Mouse (Mus musculus) neural tube, embryonic 14.5 days (tissue): ENCODE measurements at regions not wholly inside any gene's neighbourhood (a gene's known extent, or its start where the extent isn't known, plus 50 kb on each side); places are given as distances from the start of the nearest gene placed in this dataset. TPM values are rescaled to one million over a fixed set of nuclear protein-coding genes. Genes with fewer than 3 reads are reported as not detected.

Source experiments
- ATAC-seq: fragments of 200-750 bp; cut with Nextera tagmentation; 2 replicates; pipeline ENCODE4 v1.8.0; 2017; ENCODE audit warnings: low read depth, mild to moderate bottlenecking, moderate TSS enrichment, moderate library complexity
- H3K27ac ChIP-seq: fragments of 300-500 bp; sonication (generic); 2 replicates; pipeline ENCODE4 v1.5.1; 2014; ENCODE audit warnings: low read depth, mild to moderate bottlenecking, control low read depth, low read length, moderate library complexity, mixed read lengths
- H3K27me3 ChIP-seq: fragments of 300-500 bp; sonication (generic); 2 replicates; pipeline ENCODE4 v1.6.1; 2014; ENCODE audit warnings: low read length; ENCODE audit not compliant: control insufficient read depth, insufficient read depth
- H3K36me3 ChIP-seq: fragments of 300-500 bp; sonication (generic); 2 replicates; pipeline ENCODE4 v1.6.1; 2014; ENCODE audit warnings: low read length, mixed read lengths; ENCODE audit not compliant: control insufficient read depth, insufficient read depth
- H3K4me1 ChIP-seq: fragments of 300-500 bp; sonication (generic); 2 replicates; pipeline ENCODE4 v1.6.1; 2014; ENCODE audit warnings: low read length; ENCODE audit not compliant: control insufficient read depth, insufficient read depth
- H3K4me2 ChIP-seq: fragments of 300-500 bp; sonication (generic); 2 replicates; pipeline ENCODE4 v1.6.1; 2014; ENCODE audit warnings: mild to moderate bottlenecking, low read depth, low read length, control low read depth
- H3K4me3 ChIP-seq: fragments of 300-500 bp; sonication (generic); 2 replicates; pipeline ENCODE4 v1.5.1; 2014; ENCODE audit warnings: low read depth, low read length, control low read depth, mixed read lengths
- H3K9ac ChIP-seq: fragments of 300-500 bp; sonication (generic); replicated peaks from 2 replicates; pipeline ENCODE4 v1.6.1; 2014; ENCODE audit warnings: low read depth, mild to moderate bottlenecking, control low read depth, low read length, mixed read lengths
- H3K9me3 ChIP-seq: fragments of 300-500 bp; sonication (generic); 2 replicates; pipeline ENCODE4 v1.6.1; 2016; ENCODE audit warnings: low read length; ENCODE audit not compliant: control insufficient read depth
- WGBS: fragments of 180-500 bp; shearing (Covaris S2); extraction: QIAGEN DNeasy Blood & Tissue Kit; methylation state at CpG from one replicate; pipeline ENCODE4 v1.1.7; 2014; 5-methylcytosine and 5-hydroxymethylcytosine counted together
- microRNA-seq: library from miRNA; unstranded; fragments of <30 nt; microRNA quantifications from one replicate; pipeline ENCODE4, GENCODE M21; 2016

DNA sequence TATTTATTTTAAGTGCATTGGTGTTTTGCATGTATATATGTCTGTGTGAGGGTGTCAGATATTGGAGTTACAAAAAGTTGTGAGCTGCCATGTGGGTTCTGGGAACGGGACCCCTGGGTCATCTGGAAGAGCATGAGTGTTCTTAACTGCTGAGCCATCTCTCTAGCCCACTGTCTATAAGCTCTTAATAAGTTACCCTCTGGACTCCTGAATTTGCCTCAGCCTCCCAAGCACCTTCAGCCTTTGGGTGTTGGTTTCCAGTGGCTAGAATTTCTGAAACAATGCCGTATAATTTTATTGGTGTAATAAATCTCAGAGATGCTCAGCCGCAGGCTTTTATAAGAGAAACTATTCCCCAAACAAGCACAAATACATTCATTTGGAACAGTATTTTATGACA, 75.0 kb downstream of the Nat3 start:
- Histone ChIP-seq H3K27me3 (no peaks in the 10 kb centered on the region), H3K4me2 (no peak overlapping the region), H3K27ac (no peak overlapping the region), H3K9ac (no peak overlapping the region), H3K4me3 (no peak overlapping the region), H3K9me3 (no peaks in the 10 kb centered on the region), H3K36me3 (no peaks in the 10 kb centered on the region), H3K4me1 (no peaks in the 10 kb centered on the region)
- peak; percentile 60 for ATAC-seq
- 50% methylated on average over 3 of the region's 3 CpGs for WGBS

GRCm38 (mm10) chr8:67622213-67622612, 98.6 kb downstream of the Nat3 start:
- 97% methylated on average over 3 of the region's 3 CpGs for WGBS
- no peak overlapping the region for H3K4me3 ChIP-seq
- ATAC-seq: no peak
- no peaks in the 10 kb centered on the region for H3K4me1 ChIP-seq
- no peaks in the 10 kb centered on the region for H3K9me3 ChIP-seq
- no peak overlapping the region for H3K9ac ChIP-seq
- no peak overlapping the region for H3K27ac ChIP-seq
- no peaks in the 10 kb centered on the region for H3K36me3 ChIP-seq
- H3K4me2 ChIP-seq: no peak overlapping the region
- no peaks in the 10 kb centered on the region for H3K27me3 ChIP-seq

- no peak overlapping the region for H3K9ac ChIP-seq
- no peaks in the 10 kb centered on the region for H3K36me3 ChIP-seq
- no peaks in the 10 kb centered on the region for H3K9me3 ChIP-seq
- H3K4me3 ChIP-seq: no peak overlapping the region
- H3K27me3 ChIP-seq: no peaks in the 10 kb centered on the region
- no peak overlapping the region for H3K4me2 ChIP-seq
- H3K27ac ChIP-seq: no peak overlapping the region
- whole genome bisulfite sequencing: 90% methylated on average over 5 of the region's 5 CpGs
- ATAC-seq: no peak
- no peaks in the 10 kb centered on the region for H3K4me1 ChIP-seq
These were observed 108.0 kb downstream of the Nat3 start for GRCm38 (mm10) chr8:67631691-67632090.

DNA sequence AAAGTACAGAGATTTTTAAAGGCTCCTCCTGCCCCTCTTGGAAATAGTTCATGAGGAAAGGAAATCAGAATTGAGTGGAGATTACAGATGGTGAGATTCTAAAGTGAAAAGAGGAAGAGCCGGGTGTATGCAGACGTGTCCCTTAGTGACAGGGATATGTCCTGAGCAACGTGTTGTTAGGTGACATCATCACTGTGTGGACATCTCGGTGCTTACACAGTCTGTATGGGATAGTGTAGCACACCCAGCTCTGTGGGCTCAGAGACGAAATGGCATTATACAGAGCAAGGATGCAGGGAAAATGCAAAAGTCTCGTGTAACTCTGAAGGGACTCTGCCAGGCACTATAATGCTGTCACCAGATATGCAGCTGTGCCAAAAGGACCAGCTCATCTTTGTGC, 108.6 kb downstream of the Nat3 start:
- H3K36me3 ChIP-seq: no peaks in the 10 kb centered on the region
- H3K27me3 ChIP-seq: no peaks in the 10 kb centered on the region
- H3K9ac ChIP-seq: no peak overlapping the region
- no peak overlapping the region for H3K4me2 ChIP-seq
- H3K9me3 ChIP-seq: no peaks in the 10 kb centered on the region
- WGBS: 86% methylated on average over 6 of the region's 6 CpGs
- no peak for ATAC-seq
- H3K4me1 ChIP-seq: no peaks in the 10 kb centered on the region
- no peak overlapping the region for H3K4me3 ChIP-seq
- H3K27ac ChIP-seq: no peak overlapping the region

Small RNAs in the stretch of these regions (microRNA-seq; reads per million reads assigned to microRNA genes)
- gene Gm44391: not detected
